Comparison of ENCODE assay signal across 8 mouse cellular contexts in the genomic region with DNA sequence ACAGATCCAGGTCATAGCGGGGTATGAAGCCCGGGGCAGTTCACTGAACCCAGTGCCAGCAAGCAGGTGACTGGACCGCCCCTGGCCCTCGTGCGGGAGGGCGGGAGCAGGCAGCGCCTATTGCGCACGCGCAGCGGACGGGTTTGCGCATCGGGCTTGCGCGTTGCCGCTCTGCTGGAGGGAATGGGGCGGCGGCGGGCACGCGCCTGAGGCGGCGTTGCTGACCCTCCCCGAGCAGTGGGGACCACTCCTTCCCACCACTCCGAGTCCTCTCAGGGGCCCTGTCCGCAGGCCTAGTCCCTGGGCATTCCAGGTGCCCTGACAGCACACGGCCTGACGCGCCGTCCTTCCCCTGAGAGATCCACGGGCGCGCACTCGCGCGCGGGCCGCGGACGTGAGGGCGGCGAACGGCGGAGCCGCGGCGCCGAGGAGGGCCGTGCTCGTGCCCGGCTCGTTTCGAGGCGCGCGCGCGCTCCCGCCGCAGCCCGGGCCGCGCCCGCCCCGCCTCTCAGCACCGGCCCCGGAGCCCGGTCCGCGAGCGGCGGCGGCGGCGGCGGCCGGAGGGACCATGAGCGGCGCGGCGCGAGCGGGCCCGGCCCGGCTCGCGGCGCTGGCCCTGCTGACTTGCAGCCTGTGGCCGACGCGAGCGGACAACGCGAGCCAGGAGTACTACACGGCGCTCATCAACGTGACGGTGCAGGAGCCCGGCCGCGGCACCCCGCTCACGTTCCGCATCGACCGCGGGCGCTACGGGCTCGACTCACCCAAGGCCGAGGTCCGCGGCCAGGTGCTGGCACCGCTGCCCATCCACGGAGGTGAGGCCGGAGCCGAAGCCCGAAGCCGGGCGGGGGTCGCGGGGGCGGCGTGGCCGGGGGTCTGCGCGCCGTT. TPM values are rescaled to one million over a fixed set of nuclear protein-coding genes. Genes with fewer than 3 reads are reported as not detected.
A peak's percentile ranks its signal among the peaks of the same experiment; 100 is the strongest.
DNase-seq lines count a peak whose midpoint lies in the region; ATAC-seq lines count a peak whose summit lies in the region.

A gene (plus strand): TSS at position 514 of the 888 bp plus-strand sequence.

- peak within 1 kb of the TSS; percentile 99 for H3K9ac ChIP-seq in hindbrain, embryonic 13.5 days

- H3K27me3 ChIP-seq in hindbrain, embryonic 13.5 days, result peaks cover 6% of the 10 kb centered on the region

- H3K4me1 ChIP-seq in hindbrain, embryonic 13.5 days (replicated peaks), result peaks cover 35% of the 10 kb centered on the region

- no peaks in the 10 kb centered on the region for H3K36me3 ChIP-seq in hindbrain, embryonic 13.5 days

- ATAC-seq in hindbrain, embryonic 13.5 days (ENCODE audit: low FRiP score), result peak; percentile 90

- peak within 1 kb of the TSS; percentile 80 for H3K4me2 ChIP-seq in hindbrain, embryonic 13.5 days

- DNase-seq in T-cell, adult 2 months (ENCODE audit: low spot score), result peak; percentile 91
- DNase-seq in cerebellum, postnatal 25 days, result peak; percentile 98 to 99
- DNase-seq in frontal cortex, postnatal 25 days (ENCODE audit: low spot score in 2 of 2), result peak; percentile 93 to 95
- DNase-seq in layer of hippocampus, postnatal 14 days (ENCODE audit: low spot score in 2 of 2), result peak; percentile 96 to 98
- peak; percentile 95 for DNase-seq in lung, postnatal 10 days
- DNase-seq in ovary, postnatal 36 days (ENCODE audit: low spot score), result peak; percentile 96
- DNase-seq in thymus, postnatal 14 days, result peak; percentile 96

- peak within 1 kb of the TSS; percentile 95 for H3K4me3 ChIP-seq in hindbrain, embryonic 13.5 days

- no peaks in the 10 kb centered on the region for H3K9me3 ChIP-seq in hindbrain, embryonic 13.5 days

- H3K27ac ChIP-seq in hindbrain, embryonic 13.5 days, result peak within 1 kb of the TSS; percentile 98

- WGBS in hindbrain, embryonic 13.5 days, result under 1% methylated on average over 102 of the region's 129 CpGs

RNA-seq across cellular contexts. Expression of the gene that starts here (rescaled TPM):
- polyA plus RNA-seq in hindbrain, embryonic 13.5 days (2015; fragmentation: Nextera tagmentation; extraction: Ambion mirVana), result 60.3 and 63.6 TPM in 2 replicates
- total RNA-seq in layer of hippocampus, postnatal 14 days (2021), result 10 to 100 TPM; 80.9 to 83.4 TPM

Comparison
In these comparisons a context has a peak if more than half of its experiments do, and no peak if none do; other contexts are left out.
1. Peak in every context shown above with its lines: DNase-seq, ATAC-seq, H3K4me3 ChIP-seq and H3K27ac ChIP-seq.